Mouse (Mus musculus): ENCODE data around the gene Sdr42e1. TPM values are rescaled to one million over a fixed set of nuclear protein-coding genes. Genes with fewer than 3 reads are reported as not detected.

Gene Sdr42e1
- polyA plus RNA-seq, 1 experiment, result 1.0 TPM

- Histone ChIP-seq H3K4me3 (ENCODE audit: insufficient read depth, low read length) (no peak overlapping the region), H3K27ac (ENCODE audit: insufficient read depth, low read length) (no peak overlapping the region), H3K4me1 (ENCODE audit: control insufficient read depth, insufficient read depth, low read length) (no peaks in the 10 kb centered on the region)
- no peak for TF ChIP-seq POLR2A (IDR thresholded peaks at IDR 0.05; ENCODE audit: low read depth, low read length)
- TF ChIP-seq CTCF (IDR thresholded peaks at IDR 0.05; ENCODE audit: borderline replicate concordance, insufficient read depth, low read length), result no peak
Measured at GRCm38 (mm10) chr8:117670461-117670860, 3.0 kb downstream of the Sdr42e1 start.

- Histone ChIP-seq H3K4me3 (ENCODE audit: insufficient read depth, low read length) (no peak overlapping the region), H3K4me1 (ENCODE audit: control insufficient read depth, insufficient read depth, low read length) (no peaks in the 10 kb centered on the region), H3K27ac (ENCODE audit: insufficient read depth, low read length) (no peak overlapping the region)
- no peak for TF ChIP-seq POLR2A (IDR thresholded peaks at IDR 0.05; ENCODE audit: low read depth, low read length)
- TF ChIP-seq CTCF (IDR thresholded peaks at IDR 0.05; ENCODE audit: borderline replicate concordance, insufficient read depth, low read length), result no peak
Measured at GRCm38 (mm10) chr8:117667349-117668124, 6.0 kb downstream of the Sdr42e1 start.

GRCm38 (mm10) chr8:117660358-117661031, 13.0 kb downstream of the Sdr42e1 start:
- Histone ChIP-seq H3K4me3 (ENCODE audit: insufficient read depth, low read length) (no peak overlapping the region), H3K27ac (ENCODE audit: insufficient read depth, low read length) (no peak overlapping the region), H3K4me1 (ENCODE audit: control insufficient read depth, insufficient read depth, low read length) (no peaks in the 10 kb centered on the region)
- no peak for TF ChIP-seq POLR2A (IDR thresholded peaks at IDR 0.05; ENCODE audit: low read depth, low read length)
- no peak for TF ChIP-seq CTCF (IDR thresholded peaks at IDR 0.05; ENCODE audit: borderline replicate concordance, insufficient read depth, low read length)

- H3K27ac ChIP-seq (ENCODE audit: insufficient read depth, low read length), result no peak overlapping the region
- no peaks in the 10 kb centered on the region for H3K4me1 ChIP-seq (ENCODE audit: control insufficient read depth, insufficient read depth, low read length)
Measured at GRCm38 (mm10) chr8:117658990-117659389, 14.5 kb downstream of the Sdr42e1 start.

GRCm38 (mm10) chr8:117652318-117652717, 21.2 kb downstream of the Sdr42e1 start:
- no peaks in the 10 kb centered on the region for H3K4me1 ChIP-seq (ENCODE audit: control insufficient read depth, insufficient read depth, low read length)
- no peak overlapping the region for H3K27ac ChIP-seq (ENCODE audit: insufficient read depth, low read length)
- no peak overlapping the region for H3K4me3 ChIP-seq (ENCODE audit: insufficient read depth, low read length)
- TF ChIP-seq POLR2A (IDR thresholded peaks at IDR 0.05; ENCODE audit: low read depth, low read length) (no peak), CTCF (IDR thresholded peaks at IDR 0.05; ENCODE audit: borderline replicate concordance, insufficient read depth, low read length) (no peak)

More at GRCm38 (mm10) chr8:117658990-117659389, 14.5 kb downstream of the Sdr42e1 start:
- H3K4me3 ChIP-seq (ENCODE audit: insufficient read depth, low read length), result no peak overlapping the region
- TF ChIP-seq CTCF (IDR thresholded peaks at IDR 0.05; ENCODE audit: borderline replicate concordance, insufficient read depth, low read length), result no peak

GRCm38 (mm10) chr8:117646440-117646839, 27.0 kb downstream of the Sdr42e1 start:
- Histone ChIP-seq H3K4me1 (ENCODE audit: control insufficient read depth, insufficient read depth, low read length) (no peaks in the 10 kb centered on the region), H3K4me3 (ENCODE audit: insufficient read depth, low read length) (no peak overlapping the region), H3K27ac (ENCODE audit: insufficient read depth, low read length) (no peak overlapping the region)
- TF ChIP-seq CTCF (IDR thresholded peaks at IDR 0.05; ENCODE audit: borderline replicate concordance, insufficient read depth, low read length) (no peak), POLR2A (IDR thresholded peaks at IDR 0.05; ENCODE audit: low read depth, low read length) (no peak)

- TF ChIP-seq CTCF (IDR thresholded peaks at IDR 0.05; ENCODE audit: borderline replicate concordance, insufficient read depth, low read length) (peak; percentile 30; the same call in 1 of the 2 replicates), POLR2A (IDR thresholded peaks at IDR 0.05; ENCODE audit: low read depth, low read length) (no peak)
- no peak overlapping the region for H3K4me3 ChIP-seq (ENCODE audit: insufficient read depth, low read length)
- H3K27ac ChIP-seq (ENCODE audit: insufficient read depth, low read length), result no peak overlapping the region
- no peaks in the 10 kb centered on the region for H3K4me1 ChIP-seq (ENCODE audit: control insufficient read depth, insufficient read depth, low read length)
Measured at GRCm38 (mm10) chr8:117646020-117646419, 27.5 kb downstream of the Sdr42e1 start.

GRCm38 (mm10) chr8:117645486-117645885, 28.0 kb downstream of the Sdr42e1 start:
- no peak for TF ChIP-seq CTCF (IDR thresholded peaks at IDR 0.05; ENCODE audit: borderline replicate concordance, insufficient read depth, low read length)
- TF ChIP-seq POLR2A (IDR thresholded peaks at IDR 0.05; ENCODE audit: low read depth, low read length), result no peak
- H3K27ac ChIP-seq (ENCODE audit: insufficient read depth, low read length), result no peak overlapping the region
- no peak overlapping the region for H3K4me3 ChIP-seq (ENCODE audit: insufficient read depth, low read length)
- H3K4me1 ChIP-seq (ENCODE audit: control insufficient read depth, insufficient read depth, low read length), result no peaks in the 10 kb centered on the region

- TF ChIP-seq POLR2A (IDR thresholded peaks at IDR 0.05; ENCODE audit: low read depth, low read length), result no peak
- H3K4me3 ChIP-seq (ENCODE audit: insufficient read depth, low read length), result no peak overlapping the region
Measured at GRCm38 (mm10) chr8:117639631-117640030, 33.9 kb downstream of the Sdr42e1 start.

GRCm38 (mm10) chr8:117637462-117637861, 36.0 kb downstream of the Sdr42e1 start:
- Histone ChIP-seq H3K27ac (ENCODE audit: insufficient read depth, low read length) (no peak overlapping the region), H3K4me3 (ENCODE audit: insufficient read depth, low read length) (no peak overlapping the region), H3K4me1 (ENCODE audit: control insufficient read depth, insufficient read depth, low read length) (no peaks in the 10 kb centered on the region)
- no peak for TF ChIP-seq CTCF (IDR thresholded peaks at IDR 0.05; ENCODE audit: borderline replicate concordance, insufficient read depth, low read length)
- TF ChIP-seq POLR2A (IDR thresholded peaks at IDR 0.05; ENCODE audit: low read depth, low read length), result no peak

More at GRCm38 (mm10) chr8:117639631-117640030, 33.9 kb downstream of the Sdr42e1 start:
- no peaks in the 10 kb centered on the region for H3K4me1 ChIP-seq (ENCODE audit: control insufficient read depth, insufficient read depth, low read length)
- no peak overlapping the region for H3K27ac ChIP-seq (ENCODE audit: insufficient read depth, low read length)

All from embryonic fibroblast, embryonic 13.5 days (primary cell).